Mouse (Mus musculus): Measurements from ENCODE around the gene Mlx.

Mlx gene

GRCm38 (mm10) chr11:101086756-101087681 is at the start of gene Mlx:
Mlx (plus strand) TSS chr11:101087277.
- DNase-seq (ENCODE audit: low spot score), result peak; percentile 87

- no peak for DNase-seq (ENCODE audit: low spot score)
These were observed 49.3 kb upstream of the Mlx start for GRCm38 (mm10) chr11:101037795-101038194.

- DNase-seq (ENCODE audit: low spot score), result no peak
These were observed 41.3 kb upstream of the Mlx start for GRCm38 (mm10) chr11:101045826-101046225.

- DNase-seq (ENCODE audit: low spot score), result peak; percentile 27
These were observed 40.6 kb upstream of the Mlx start for GRCm38 (mm10) chr11:101046440-101046839.

- DNase-seq (ENCODE audit: low spot score), result peak; percentile 35
These were observed 39.6 kb upstream of the Mlx start for GRCm38 (mm10) chr11:101047502-101047901.

GRCm38 (mm10) chr11:101050359-101050758 is 36.7 kb upstream of the Mlx start:
- no peak for DNase-seq (ENCODE audit: low spot score)

- no peak for DNase-seq (ENCODE audit: low spot score)
These were observed 36.0 kb upstream of the Mlx start for GRCm38 (mm10) chr11:101051051-101051493.

GRCm38 (mm10) chr11:101051617-101052016 is 35.5 kb upstream of the Mlx start:
- no peak for DNase-seq (ENCODE audit: low spot score)

GRCm38 (mm10) chr11:101052751-101053473 is 34.2 kb upstream of the Mlx start:
- no peak for DNase-seq (ENCODE audit: low spot score)

- DNase-seq (ENCODE audit: low spot score), result no peak
These were observed 33.1 kb upstream of the Mlx start for GRCm38 (mm10) chr11:101053974-101054373.

- no peak for DNase-seq (ENCODE audit: low spot score)
These were observed 31.7 kb upstream of the Mlx start for GRCm38 (mm10) chr11:101055418-101055817.

GRCm38 (mm10) chr11:101056885-101057284 is 30.2 kb upstream of the Mlx start:
- no peak for DNase-seq (ENCODE audit: low spot score)

GRCm38 (mm10) chr11:101057860-101058259 is 29.2 kb upstream of the Mlx start:
- peak; percentile 83 for DNase-seq (ENCODE audit: low spot score)

GRCm38 (mm10) chr11:101058726-101059125 is 28.4 kb upstream of the Mlx start:
- no peak for DNase-seq (ENCODE audit: low spot score)

GRCm38 (mm10) chr11:101059473-101059872 is 27.6 kb upstream of the Mlx start:
- no peak for DNase-seq (ENCODE audit: low spot score)

GRCm38 (mm10) chr11:101060126-101060525 is 27.0 kb upstream of the Mlx start:
- no peak for DNase-seq (ENCODE audit: low spot score)

- no peak for DNase-seq (ENCODE audit: low spot score)
These were observed 26.0 kb upstream of the Mlx start for GRCm38 (mm10) chr11:101061049-101061448.

GRCm38 (mm10) chr11:101062165-101062884 is 24.8 kb upstream of the Mlx start:
- no peak for DNase-seq (ENCODE audit: low spot score)

GRCm38 (mm10) chr11:101062971-101063675 is 24.0 kb upstream of the Mlx start:
- no peak for DNase-seq (ENCODE audit: low spot score)

- peak; percentile 66 for DNase-seq (ENCODE audit: low spot score)
These were observed 23.3 kb upstream of the Mlx start for GRCm38 (mm10) chr11:101063676-101064327.

- DNase-seq (ENCODE audit: low spot score), result no peak
These were observed 22.6 kb upstream of the Mlx start for GRCm38 (mm10) chr11:101064462-101064861.
